In the genomic region with DNA sequence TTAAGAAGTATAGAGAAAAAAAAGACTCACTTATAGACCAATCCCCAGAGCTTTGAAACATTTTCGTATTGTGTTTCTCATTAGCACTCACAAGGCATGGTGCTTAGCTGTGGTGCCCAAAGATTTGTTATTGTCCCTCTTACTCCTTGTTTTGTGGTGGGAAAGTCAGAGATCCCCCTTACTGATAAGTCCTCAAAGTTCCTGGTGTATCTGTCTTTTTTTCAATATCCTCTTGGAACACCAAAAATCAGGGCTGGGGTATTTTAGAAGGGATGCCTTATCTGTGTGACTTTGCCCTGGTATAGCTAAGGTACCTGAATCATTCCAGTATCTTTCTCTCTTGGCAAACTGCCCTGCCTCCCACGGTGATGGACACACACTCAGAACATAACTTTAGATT, we compare ENCODE assay signal across 24 mouse cellular contexts.
"Had no signal": no experiment of that assay in that cellular context is flagged by ENCODE, and none has a peak within 500 bp of the region (broad histone marks: within the 10 kb centered on the region; RNA-seq: fewer than 3 reads in every experiment).

No protein-coding gene starts in this region.

- H3K36me3 ChIP-seq: heart, embryonic 10.5 days; heart, embryonic 12.5 days; hindbrain, embryonic 13.5 days; hindbrain, embryonic 15.5 days; kidney, embryonic 15.5 days; limb, embryonic 13.5 days; limb, embryonic 15.5 days; liver, embryonic 12.5 days had no signal

- H3K4me3 ChIP-seq: heart, embryonic 10.5 days; heart, embryonic 12.5 days; hindbrain, embryonic 13.5 days; hindbrain, embryonic 15.5 days; kidney, embryonic 15.5 days; limb, embryonic 13.5 days; limb, embryonic 15.5 days; liver, embryonic 12.5 days had no signal

- H3K27me3 ChIP-seq: heart, embryonic 12.5 days; hindbrain, embryonic 13.5 days; hindbrain, embryonic 15.5 days; kidney, embryonic 15.5 days; limb, embryonic 13.5 days; limb, embryonic 15.5 days; liver, embryonic 12.5 days had no signal

- H3K4me2 ChIP-seq: heart, embryonic 12.5 days; hindbrain, embryonic 13.5 days; hindbrain, embryonic 15.5 days; kidney, embryonic 15.5 days; limb, embryonic 13.5 days; limb, embryonic 15.5 days; liver, embryonic 12.5 days had no signal

- DNase-seq: gastrocnemius, postnatal 14 days; gastrocnemius, postnatal 36 days; heart, adult 18-20 months; heart, postnatal 10 days; heart, postnatal 36 days; kidney, adult 11 months; kidney, adult 2 months; kidney, adult 9 months; kidney, postnatal 14 days; kidney, postnatal 36 days; layer of hippocampus, adult 9-11 months; layer of hippocampus, postnatal 36 days had no signal

- H3K9me3 ChIP-seq: heart, embryonic 10.5 days; heart, embryonic 12.5 days; hindbrain, embryonic 13.5 days; hindbrain, embryonic 15.5 days; kidney, embryonic 15.5 days; limb, embryonic 13.5 days; limb, embryonic 15.5 days had no signal

- H3K4me1 ChIP-seq: heart, embryonic 10.5 days; heart, embryonic 12.5 days; kidney, embryonic 15.5 days; liver, embryonic 12.5 days had no signal

- ATAC-seq: hindbrain, postnatal 0 days; intestine, embryonic 16.5 days; liver, embryonic 12.5 days had no signal

- H3K9ac ChIP-seq: heart, embryonic 12.5 days; hindbrain, embryonic 13.5 days; hindbrain, embryonic 15.5 days; kidney, embryonic 15.5 days; limb, embryonic 13.5 days; limb, embryonic 15.5 days; liver, embryonic 12.5 days; liver, embryonic 14.5 days had no signal

- H3K27ac ChIP-seq: heart, embryonic 10.5 days; hindbrain, embryonic 13.5 days; hindbrain, embryonic 15.5 days; hindbrain, postnatal 0 days; kidney, embryonic 15.5 days; kidney, postnatal 0 days; limb, embryonic 13.5 days; limb, embryonic 15.5 days; liver, embryonic 12.5 days; liver, embryonic 14.5 days had no signal
